Mouse (Mus musculus) intestine, postnatal 0 days (tissue): Measurements from ENCODE around the gene Acvrl1. TPM values are rescaled to one million over a fixed set of nuclear protein-coding genes. Genes with fewer than 3 reads are reported as not detected.

ENCODE experiments used
- ATAC-seq: fragments of 200-750 bp; cut with Nextera tagmentation; 2 replicates; pipeline ENCODE4 v1.8.0; 2017; ENCODE audit warnings: mild to moderate bottlenecking, moderate TSS enrichment, moderate library complexity
- H3K27ac ChIP-seq: fragments of 300-500 bp; sonication (generic); 2 replicates; pipeline ENCODE4 v1.5.1; 2014; ENCODE audit warnings: mild to moderate bottlenecking, low read depth, low read length, moderate library complexity
- H3K27me3 ChIP-seq: fragments of 300-500 bp; sonication (generic); replicated peaks from 2 replicates; pipeline ENCODE4 v1.6.1; 2014; ENCODE audit warnings: low read length, mixed read lengths; ENCODE audit not compliant: control insufficient read depth, insufficient read depth
- H3K36me3 ChIP-seq: fragments of 300-500 bp; sonication (generic); 2 replicates; pipeline ENCODE4 v1.6.1; 2014; ENCODE audit warnings: mild to moderate bottlenecking, moderate library complexity; ENCODE audit not compliant: control insufficient read depth, insufficient read depth
- H3K4me1 ChIP-seq: fragments of 300-500 bp; sonication (generic); replicated peaks from 2 replicates; pipeline ENCODE4 v1.6.1; 2014; ENCODE audit warnings: antibody characterized with exemption, low read length, mixed read lengths; ENCODE audit not compliant: control insufficient read depth, insufficient read depth
- H3K4me2 ChIP-seq: fragments of 300-500 bp; sonication (generic); replicated peaks from 2 replicates; pipeline ENCODE4 v1.6.1; 2014; ENCODE audit warnings: low read depth, mild to moderate bottlenecking, moderate library complexity
- H3K4me3 ChIP-seq: fragments of 300-500 bp; sonication (generic); 2 replicates; pipeline ENCODE4 v1.5.1; 2014; ENCODE audit warnings: low read depth, low read length
- H3K9ac ChIP-seq: fragments of 300-500 bp; sonication (generic); 2 replicates; pipeline ENCODE4 v1.6.1; 2014; ENCODE audit warnings: mild to moderate bottlenecking, low read depth, low read length
- H3K9me3 ChIP-seq: fragments of 300-500 bp; sonication (generic); 2 replicates; pipeline ENCODE4 v1.6.1; 2016; ENCODE audit warnings: mixed run types; ENCODE audit not compliant: control insufficient read depth
- CTCF ChIP-seq: sonication (generic); IDR thresholded peaks from 2 replicates; pipeline ENCODE4 v1.5.1; 2016; ENCODE audit warnings: low read depth, mild to moderate bottlenecking, control low read depth, antibody characterized with exemption, moderate library complexity
- WGBS: fragments of 180-500 bp; shearing (Covaris S2); extraction: QIAGEN DNeasy Blood & Tissue Kit; methylation state at CpG from one replicate; pipeline ENCODE4 v1.1.7; 2014; 5-methylcytosine and 5-hydroxymethylcytosine counted together
- polyA plus RNA-seq: library from polyadenylated mRNA; unstranded; fragments of >200 nt; fragmentation: Nextera tagmentation; extraction: Ambion mirVana; gene quantifications from 2 replicates; pipeline ENCODE4 v1.2.1, GENCODE M21; 2015

The Acvrl1 gene
- polyA plus RNA-seq, 1 experiment from 2014 or later, result 13.8 TPM

DNA sequence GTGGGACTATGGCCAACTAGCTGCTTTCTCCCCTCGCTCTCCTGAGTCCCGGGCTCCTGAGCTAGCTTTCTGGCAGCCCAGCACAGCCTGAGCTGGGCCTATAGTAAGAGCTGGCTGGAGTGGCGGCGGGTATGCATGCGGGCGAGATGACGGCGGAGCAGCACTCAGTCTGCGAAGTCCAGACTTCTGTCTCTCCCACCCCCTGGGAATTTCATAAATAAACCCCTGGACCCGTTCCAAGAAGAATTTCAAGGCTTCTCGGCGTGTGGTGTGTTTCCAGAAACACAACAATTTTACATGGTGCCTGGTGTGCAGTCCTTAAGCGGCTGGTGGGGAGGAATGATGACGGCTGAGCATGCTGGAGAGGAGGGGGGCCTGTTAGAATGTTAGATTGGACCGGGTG lies 34.7 kb downstream of the Acvrl1 start:
- Histone ChIP-seq H3K9me3 (no peaks in the 10 kb centered on the region), H3K9ac (peak overlapping the region; percentile 26; the same call in 1 of the 2 replicates), H3K27me3 (no peaks in the 10 kb centered on the region), H3K4me1 (peaks cover 17% of the 10 kb centered on the region; the same call in 1 of the 2 replicates), H3K4me2 (peak overlapping the region; percentile 46), H3K36me3 (no peaks in the 10 kb centered on the region), H3K27ac (peak overlapping the region; percentile 86), H3K4me3 (no peak overlapping the region)
- no peak for ATAC-seq
- 21% methylated on average over 15 of the region's 15 CpGs for WGBS
- TF ChIP-seq CTCF, result no peak

- Histone ChIP-seq H3K27ac (peak overlapping the region; percentile 86), H3K4me3 (no peak overlapping the region), H3K4me2 (peak overlapping the region; percentile 46), H3K36me3 (no peaks in the 10 kb centered on the region), H3K9me3 (no peaks in the 10 kb centered on the region), H3K27me3 (no peaks in the 10 kb centered on the region), H3K4me1 (peaks cover 17% of the 10 kb centered on the region; the same call in 1 of the 2 replicates), H3K9ac (0 out of 2 replicates have a peak overlapping the region, but pooled peaks have one; percentile 26)
- no peak for TF ChIP-seq CTCF
- WGBS, result 42% methylated on average over 5 of the region's 5 CpGs
- ATAC-seq, result peak; percentile 1; the same call in 1 of the 2 replicates
Observed at GRCm38 (mm10) chr15:101163854-101164253, 35.5 kb downstream of the Acvrl1 start.

- peaks cover 17% of the 10 kb centered on the region; the same call in 1 of the 2 replicates for H3K4me1 ChIP-seq
- TF ChIP-seq CTCF, result no peak
- H3K9ac ChIP-seq, result no peak overlapping the region
- H3K27ac ChIP-seq, result peak overlapping the region; percentile 86
- no peak overlapping the region for H3K4me3 ChIP-seq
- ATAC-seq, result peak; percentile 84
- no peaks in the 10 kb centered on the region for H3K36me3 ChIP-seq
- no peaks in the 10 kb centered on the region for H3K27me3 ChIP-seq
- WGBS, result 23% methylated on average over 5 of the region's 5 CpGs
- peak overlapping the region; percentile 46 for H3K4me2 ChIP-seq
- no peaks in the 10 kb centered on the region for H3K9me3 ChIP-seq
Observed at GRCm38 (mm10) chr15:101164291-101164690, 36.0 kb downstream of the Acvrl1 start.

DNA sequence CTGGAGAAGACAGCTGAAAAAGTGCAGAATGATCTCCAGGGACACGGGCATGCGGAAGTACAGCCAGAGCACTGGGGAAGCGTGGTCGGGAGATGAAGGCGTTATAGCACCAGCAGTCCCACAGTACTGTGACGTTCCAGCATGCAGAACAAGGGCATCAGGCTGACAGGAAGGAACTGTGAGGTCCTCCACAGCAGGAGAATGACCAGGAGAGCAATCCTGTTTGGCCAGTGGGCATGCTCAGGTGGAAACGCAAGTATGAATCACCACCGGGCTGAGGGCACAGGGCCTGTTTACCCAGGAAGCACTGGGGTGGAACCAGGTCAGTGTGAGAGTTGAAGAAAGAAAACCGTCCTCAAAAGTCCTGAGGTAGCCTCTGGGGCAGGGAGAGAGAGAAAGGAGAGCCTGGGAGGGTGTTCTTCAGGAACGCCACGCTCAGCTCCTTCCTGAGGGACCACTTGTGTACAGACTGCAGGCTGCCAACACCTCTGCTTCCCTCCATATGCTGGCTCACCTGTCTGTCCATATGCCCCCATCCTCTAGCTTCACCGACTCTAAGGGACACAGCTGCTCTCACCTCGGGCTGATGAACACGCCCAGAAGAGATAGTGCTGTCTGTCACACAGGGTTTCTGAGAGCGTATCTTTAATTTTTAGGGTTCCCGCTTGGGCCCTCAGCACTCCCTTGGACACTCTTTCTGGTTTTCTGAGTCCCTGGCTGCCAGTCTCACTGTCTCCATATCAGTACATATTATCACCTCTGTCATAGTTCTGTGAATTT lies 37.5 kb downstream of the Acvrl1 start:
- no peak for ATAC-seq
- no peaks in the 10 kb centered on the region for H3K9me3 ChIP-seq
- no peak overlapping the region for H3K9ac ChIP-seq
- TF ChIP-seq CTCF, result no peak
- 43% methylated on average over 14 of the region's 16 CpGs for WGBS
- H3K36me3 ChIP-seq, result no peaks in the 10 kb centered on the region
- no peak overlapping the region for H3K4me2 ChIP-seq
- peaks cover 17% of the 10 kb centered on the region; the same call in 1 of the 2 replicates for H3K4me1 ChIP-seq
- no peaks in the 10 kb centered on the region for H3K27me3 ChIP-seq
- H3K27ac ChIP-seq, result peak overlapping the region; percentile 51; the same call in 1 of the 2 replicates
- no peak overlapping the region for H3K4me3 ChIP-seq

DNA sequence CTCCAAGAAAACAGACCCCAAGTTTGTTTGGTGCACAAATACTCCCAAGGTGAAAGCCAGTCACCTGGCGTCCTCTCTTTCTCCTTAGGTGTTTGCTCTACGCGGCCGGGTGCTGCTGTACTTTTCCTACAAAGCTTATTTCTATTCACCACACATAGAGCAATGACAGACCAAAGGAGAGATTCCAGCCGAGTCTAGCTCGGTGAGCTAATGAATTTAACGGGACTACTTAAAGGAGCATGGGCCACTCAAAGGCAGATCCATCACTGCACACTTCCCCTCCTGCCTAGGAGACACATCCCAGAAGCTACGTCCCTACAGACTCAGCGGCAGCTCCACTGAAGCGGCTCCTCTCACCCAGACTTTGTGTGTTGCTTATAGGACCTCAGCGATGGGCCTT lies 39.2 kb downstream of the Acvrl1 start:
- Histone ChIP-seq H3K27ac (no peak overlapping the region), H3K9ac (no peak overlapping the region), H3K36me3 (no peaks in the 10 kb centered on the region), H3K27me3 (no peaks in the 10 kb centered on the region), H3K4me2 (peak overlapping the region; percentile 37), H3K4me3 (no peak overlapping the region), H3K4me1 (peaks cover 17% of the 10 kb centered on the region; the same call in 1 of the 2 replicates), H3K9me3 (no peaks in the 10 kb centered on the region)
- TF ChIP-seq CTCF, result no peak
- no peak for ATAC-seq
- 40% methylated on average over 11 of the region's 11 CpGs for WGBS

GRCm38 (mm10) chr15:101169910-101170309 lies 41.6 kb downstream of the Acvrl1 start:
- TF ChIP-seq CTCF, result no peak
- WGBS, result 86% methylated on average over 5 of the region's 5 CpGs

More at GRCm38 (mm10) chr15:101169910-101170309, 41.6 kb downstream of the Acvrl1 start:
- Histone ChIP-seq H3K4me1 (peaks cover 9% of the 10 kb centered on the region; the same call in 1 of the 2 replicates), H3K36me3 (no peaks in the 10 kb centered on the region), H3K9me3 (no peaks in the 10 kb centered on the region), H3K4me3 (no peak overlapping the region), H3K4me2 (no peak overlapping the region), H3K9ac (no peak overlapping the region), H3K27me3 (no peaks in the 10 kb centered on the region), H3K27ac (no peak overlapping the region)
- no peak for ATAC-seq
